Mouse (Mus musculus): Measurements from ENCODE around the gene Slc37a1.
A peak's percentile ranks its signal among the peaks of the same experiment; 100 is the strongest.
"Not testable (repeated sequence)": the region's sequence is repeated elsewhere in the genome, so short reads cannot be mapped to it uniquely, and the experiment has no call there.

Slc37a1 gene

DNA sequence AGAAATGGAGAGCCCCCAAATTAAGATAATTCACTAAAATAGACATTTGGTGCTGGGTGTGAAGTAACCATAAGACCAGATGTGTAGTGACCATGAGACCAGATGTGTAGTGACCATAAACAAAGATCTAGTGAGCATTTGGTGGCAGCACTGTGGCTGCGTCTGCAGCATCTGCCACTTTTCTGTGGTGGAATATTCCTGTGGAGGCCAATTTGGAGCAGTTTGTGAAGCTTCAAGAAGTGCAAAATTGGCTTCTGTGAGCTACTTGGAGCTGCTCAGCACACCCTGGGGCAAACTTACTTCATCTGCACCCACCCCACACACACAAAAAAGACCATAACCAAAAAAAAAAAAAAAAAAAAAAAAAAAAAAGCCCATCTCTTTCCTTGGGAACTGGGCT lies 18.6 kb upstream of the Slc37a1 start:
- DNase-seq (ENCODE audit: low spot score) = no peak

DNA sequence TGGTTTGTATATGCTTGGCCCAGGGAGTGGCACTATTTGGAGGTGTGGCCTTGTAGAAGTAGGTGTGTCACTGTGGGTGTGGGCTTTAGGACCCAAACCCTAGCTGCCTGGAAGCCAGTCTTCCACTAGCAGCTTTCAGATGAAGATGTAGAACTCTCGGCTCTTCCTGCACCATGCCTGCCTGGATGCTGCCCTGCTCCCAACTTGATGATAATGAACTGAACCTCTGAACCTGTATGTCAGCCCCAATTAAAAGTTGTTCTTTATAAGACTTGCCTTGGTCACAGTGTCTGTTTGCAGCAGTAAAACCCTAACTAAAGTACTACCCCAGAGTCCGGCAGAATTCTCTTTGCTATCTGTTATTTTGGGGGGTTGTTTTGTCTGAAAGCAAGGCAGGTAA lies 16.8 kb upstream of the Slc37a1 start:
- DNase-seq (ENCODE audit: low spot score) = no peak

GRCm38 (mm10) chr17:31270246-31270645 lies 16.3 kb upstream of the Slc37a1 start:
- no peak for DNase-seq (ENCODE audit: low spot score)

GRCm38 (mm10) chr17:31270736-31271135 lies 15.9 kb upstream of the Slc37a1 start:
- not testable (repeated sequence) for DNase-seq (ENCODE audit: low spot score)

GRCm38 (mm10) chr17:31271136-31271851 lies 15.3 kb upstream of the Slc37a1 start:
- DNase-seq (ENCODE audit: low spot score) = no peak

GRCm38 (mm10) chr17:31272416-31273165 lies 14.0 kb upstream of the Slc37a1 start:
- no peak for DNase-seq (ENCODE audit: low spot score)

- DNase-seq (ENCODE audit: low spot score) = no peak
These were observed 13.0 kb upstream of the Slc37a1 start for GRCm38 (mm10) chr17:31273631-31274030.

DNA sequence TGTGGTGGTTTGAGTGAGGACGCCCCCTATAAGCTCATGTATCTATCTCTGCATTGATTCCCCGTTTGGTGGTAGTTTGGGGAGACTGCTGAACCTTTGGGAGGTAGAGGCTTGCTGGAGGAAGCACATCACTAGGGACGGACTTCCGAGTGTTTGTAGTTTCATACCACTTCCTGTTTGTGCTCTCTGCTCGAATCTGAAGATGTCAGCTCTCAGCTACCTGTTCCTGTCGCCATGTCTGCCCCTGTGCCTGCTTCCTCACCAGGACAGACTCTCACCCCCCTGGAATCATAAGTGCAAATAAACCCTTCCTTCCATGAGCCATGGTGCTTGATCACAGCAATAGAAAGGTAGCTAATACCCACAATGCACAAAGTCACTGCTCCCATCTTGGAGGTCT lies 11.4 kb upstream of the Slc37a1 start:
- DNase-seq (ENCODE audit: low spot score) = no peak

DNA sequence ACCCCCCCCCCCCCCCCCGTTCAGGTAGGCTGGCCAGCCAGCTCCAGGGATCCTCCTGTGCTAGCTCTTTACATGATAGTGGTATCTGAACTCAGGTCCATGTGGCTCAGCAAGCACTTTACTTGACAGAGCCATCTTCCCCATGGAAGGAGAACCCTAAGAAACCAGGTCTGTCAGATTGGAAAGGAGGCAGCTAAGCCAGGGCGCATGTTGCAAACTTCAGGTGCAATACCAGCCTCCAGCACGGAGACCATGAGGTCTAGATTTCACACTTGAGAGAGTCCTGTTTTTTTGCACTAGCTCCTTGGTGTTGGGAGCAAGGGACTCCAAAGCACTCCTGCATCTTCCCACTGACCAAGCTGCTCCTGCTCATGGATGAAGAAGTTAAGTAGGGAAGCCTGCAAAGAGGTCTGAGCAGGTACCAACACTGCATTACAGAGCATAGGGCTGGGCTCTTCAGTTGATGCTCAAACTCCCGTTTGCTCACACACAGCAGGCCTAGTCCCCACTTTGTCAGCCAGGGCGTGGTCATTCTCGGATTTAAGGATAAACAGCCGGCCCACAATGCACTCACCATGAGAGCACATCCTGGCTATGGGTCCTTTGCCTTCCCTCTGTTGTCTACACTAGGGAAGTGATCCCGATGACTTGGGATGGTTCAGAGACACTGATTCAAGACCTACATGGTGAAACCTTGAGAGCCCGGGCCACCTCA lies 10.2 kb upstream of the Slc37a1 start:
- no peak for DNase-seq (ENCODE audit: low spot score)

DNA sequence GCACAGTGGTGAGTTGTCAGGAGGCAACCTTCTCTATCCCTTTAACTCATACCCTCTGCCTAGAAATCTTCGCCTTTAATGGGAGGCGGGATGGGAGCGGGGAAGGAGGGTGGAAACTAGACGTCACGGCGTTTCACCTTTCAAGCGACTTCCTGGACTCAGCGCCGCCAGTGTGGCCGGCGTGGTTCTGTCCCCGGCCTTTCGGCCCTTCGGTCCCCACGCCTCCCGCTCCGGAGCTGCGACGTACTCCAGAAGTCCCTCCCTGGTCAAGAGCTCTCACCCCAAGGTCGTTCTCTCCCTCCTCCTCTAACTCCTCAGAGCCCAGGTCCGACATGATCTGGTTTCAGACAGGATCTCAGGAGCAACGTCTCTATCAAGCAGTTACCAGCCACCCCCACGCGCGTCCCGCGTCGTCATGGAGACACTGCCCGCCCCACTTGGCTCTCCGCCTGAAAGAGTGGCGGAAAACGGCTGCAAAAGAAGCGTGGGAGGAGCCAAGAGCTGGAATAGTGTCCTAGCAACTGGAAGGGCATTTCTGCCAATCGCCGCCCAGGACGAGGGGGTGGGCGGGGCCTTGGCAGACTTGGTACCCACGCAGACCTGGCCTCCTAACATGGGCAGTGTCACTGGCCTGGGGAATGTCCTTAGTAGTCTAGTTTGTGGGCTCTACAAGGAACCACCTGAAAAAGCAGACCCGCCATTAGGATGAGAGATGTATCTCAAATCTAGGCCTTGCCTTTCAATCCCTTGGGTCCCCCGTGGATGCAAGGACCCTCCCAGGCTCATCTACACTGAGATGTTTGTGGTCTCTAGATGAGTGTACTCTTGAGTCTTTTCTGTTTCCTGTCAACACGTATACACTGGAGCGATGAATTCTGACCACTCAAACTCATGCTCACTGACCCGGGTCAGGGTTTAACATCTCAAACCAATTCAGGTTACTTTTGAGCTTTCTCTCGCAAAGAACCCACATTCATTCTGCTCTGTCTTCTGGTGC lies 9.4 kb upstream of the Slc37a1 start, which contains the start of gene Rsph1:
TSS of gene Rsph1 (minus strand) at position 462 of the 997 bp plus-strand sequence.
- DNase-seq (ENCODE audit: low spot score) = peak; percentile 75

- DNase-seq (ENCODE audit: low spot score) = no peak
These were observed 8.7 kb upstream of the Slc37a1 start for GRCm38 (mm10) chr17:31277931-31278330.

- DNase-seq (ENCODE audit: low spot score) = no peak
These were observed 7.1 kb upstream of the Slc37a1 start for GRCm38 (mm10) chr17:31279541-31279940.

DNA sequence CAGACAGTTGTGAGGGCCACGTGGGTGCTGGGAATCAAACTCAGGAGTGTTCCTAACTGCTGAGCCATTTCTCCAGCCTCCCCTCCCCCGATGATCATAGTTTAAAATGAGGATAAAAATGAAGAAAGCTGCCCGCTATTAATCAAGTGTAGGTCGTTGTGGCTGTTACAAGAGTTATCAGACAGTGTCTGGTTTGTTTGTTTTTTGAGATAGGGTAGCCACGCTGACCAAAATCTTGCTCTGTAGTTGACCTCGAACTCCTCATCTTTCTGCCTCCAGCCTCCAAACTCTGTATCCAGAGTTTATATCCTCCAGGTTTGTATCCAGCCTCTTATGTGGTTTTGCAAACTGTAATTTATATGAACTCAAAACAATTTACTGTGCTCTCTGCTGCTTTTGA lies 6.3 kb upstream of the Slc37a1 start:
- DNase-seq (ENCODE audit: low spot score) = no peak

GRCm38 (mm10) chr17:31281830-31282686 lies 4.5 kb upstream of the Slc37a1 start:
- no peak for DNase-seq (ENCODE audit: low spot score)

- no peak for DNase-seq (ENCODE audit: low spot score)
These were observed 3.9 kb upstream of the Slc37a1 start for GRCm38 (mm10) chr17:31282687-31283053.

DNA sequence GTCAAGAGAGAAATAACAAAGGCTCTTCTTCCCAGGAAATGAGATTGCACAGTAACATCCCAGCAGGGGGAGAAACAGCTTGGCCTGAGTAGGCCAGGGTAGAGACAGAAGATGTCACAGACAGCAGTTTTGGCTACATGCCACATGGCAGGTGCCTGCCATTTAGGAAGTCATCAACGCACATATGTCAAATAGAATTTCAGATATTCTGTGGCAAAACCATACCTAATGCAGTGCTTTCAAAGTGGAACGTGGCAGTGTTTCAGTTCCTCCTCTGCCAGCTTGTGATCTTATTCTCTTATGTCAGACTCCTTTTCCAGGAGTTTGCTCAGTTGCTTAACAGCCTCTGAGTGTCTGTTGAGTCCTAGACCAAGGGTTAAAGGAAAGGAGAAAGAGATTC lies 725 bp upstream of the Slc37a1 start:
- DNase-seq (ENCODE audit: low spot score) = no peak

GRCm38 (mm10) chr17:31287216-31287615 lies 624 bp downstream of the Slc37a1 start:
- DNase-seq (ENCODE audit: low spot score) = no peak

GRCm38 (mm10) chr17:31288999-31289726 lies 2.6 kb downstream of the Slc37a1 start:
- DNase-seq (ENCODE audit: low spot score) = no peak

- DNase-seq (ENCODE audit: low spot score) = no peak
These were observed 3.7 kb downstream of the Slc37a1 start for GRCm38 (mm10) chr17:31290311-31290710.

- DNase-seq (ENCODE audit: low spot score) = no peak
These were observed 4.3 kb downstream of the Slc37a1 start for GRCm38 (mm10) chr17:31290859-31291258.

All from spleen, adult 12 weeks (tissue).